Mouse (Mus musculus) large intestine, adult 2 months (tissue): ENCODE measurements around the gene Tmem141. TPM values are rescaled to one million over a fixed set of nuclear protein-coding genes. Genes with fewer than 3 reads are reported as not detected.

Source experiments
- DNase-seq: peaks from one replicate; pipeline ENCODE4 v3.0.0-alpha.2; 2012; ENCODE audit warnings: low read depth, low spot score
- WGBS: fragments of 180-500 bp; shearing (Covaris S2); methylation state at CpG from one replicate; pipeline ENCODE4 v1.1.7; 2018; 5-methylcytosine and 5-hydroxymethylcytosine counted together
- polyA plus RNA-seq: library from polyadenylated mRNA; depleted of rRNA; stranded (reverse); fragments of >200 nt; gene quantifications from 2 replicates; pipeline ENCODE4 v1.2.3, GENCODE M21; 2012; rRNA removed

Tmem141 gene
- 17.2 and 19.4 TPM in 2 replicates for polyA plus RNA-seq

GRCm38 (mm10) chr2:25621229-25622200 is at the start of gene Tmem141:
Gene Tmem141 (minus strand): TSS chr2:25622005.
- 5% methylated on average over 34 of the region's 34 CpGs for WGBS
- peak; percentile 72 for DNase-seq

- WGBS: 64% methylated on average over 1 of the region's 1 CpGs
- no peak for DNase-seq
Observed at GRCm38 (mm10) chr2:25666516-25666915, 44.7 kb upstream of the Tmem141 start.

GRCm38 (mm10) chr2:25664125-25664524 is 42.3 kb upstream of the Tmem141 start:
- DNase-seq: no peak
- 82% methylated on average over 5 of the region's 5 CpGs for whole genome bisulfite sequencing

GRCm38 (mm10) chr2:25663511-25663910 is 41.7 kb upstream of the Tmem141 start:
- 60% methylated on average over 1 of the region's 1 CpGs for WGBS
- no peak for DNase-seq

GRCm38 (mm10) chr2:25661245-25661970 is 39.6 kb upstream of the Tmem141 start:
- DNase-seq: no peak
- 69% methylated on average over 6 of the region's 6 CpGs for WGBS

- 88% methylated on average over 8 of the region's 8 CpGs for WGBS
- no peak for DNase-seq
Observed at GRCm38 (mm10) chr2:25660279-25660678, 38.5 kb upstream of the Tmem141 start.

- DNase-seq: no peak
Observed at GRCm38 (mm10) chr2:25657652-25658051, 35.8 kb upstream of the Tmem141 start, which contains the start of gene Lcn5. Gene Lcn5 (plus strand): TSS chr2:25657952.

GRCm38 (mm10) chr2:25657246-25657645 is 35.4 kb upstream of the Tmem141 start:
- 56% methylated on average over 4 of the region's 4 CpGs for whole genome bisulfite sequencing
- no peak for DNase-seq

- 74% methylated on average over 4 of the region's 4 CpGs for WGBS
- DNase-seq: no peak
Observed at GRCm38 (mm10) chr2:25656691-25657090, 34.9 kb upstream of the Tmem141 start.

- no peak for DNase-seq
- 43% methylated on average over 1 of the region's 1 CpGs for WGBS
Observed at GRCm38 (mm10) chr2:25654502-25654901, 32.7 kb upstream of the Tmem141 start.

GRCm38 (mm10) chr2:25652902-25653301 is 31.1 kb upstream of the Tmem141 start, which contains the start of gene Lcn8:
Gene Lcn8 (plus strand): TSS chr2:25653120.
- no peak for DNase-seq
- 57% methylated on average over 2 of the region's 2 CpGs for WGBS

- DNase-seq: no peak
- 15% methylated on average over 6 of the region's 6 CpGs for WGBS
Observed at GRCm38 (mm10) chr2:25639890-25640289, 18.1 kb upstream of the Tmem141 start.

GRCm38 (mm10) chr2:25634046-25634445 is 12.2 kb upstream of the Tmem141 start:
- 70% methylated on average over 1 of the region's 1 CpGs for WGBS
- DNase-seq: no peak

- no peak for DNase-seq
- WGBS: 85% methylated on average over 3 of the region's 3 CpGs
Observed at GRCm38 (mm10) chr2:25633616-25634015, 11.8 kb upstream of the Tmem141 start.

GRCm38 (mm10) chr2:25628738-25629137 is 6.9 kb upstream of the Tmem141 start:
- WGBS: 45% methylated on average over 4 of the region's 4 CpGs
- no peak for DNase-seq

GRCm38 (mm10) chr2:25627811-25628210 is 6.0 kb upstream of the Tmem141 start, which contains the start of gene Fcna:
Gene Fcna (minus strand): TSS chr2:25628030.
- no peak for DNase-seq
- 54% methylated on average over 6 of the region's 6 CpGs for WGBS

GRCm38 (mm10) chr2:25625986-25626385 is 4.2 kb upstream of the Tmem141 start:
- no peak for DNase-seq
- 55% methylated on average over 5 of the region's 5 CpGs for WGBS

- 88% methylated on average over 4 of the region's 4 CpGs for WGBS
- DNase-seq: no peak
Observed at GRCm38 (mm10) chr2:25620852-25621228, 965 bp downstream of the Tmem141 start.

GRCm38 (mm10) chr2:25620386-25620785 is 1.4 kb downstream of the Tmem141 start:
- no peak for DNase-seq
- WGBS: 90% methylated on average over 6 of the region's 6 CpGs

- no peak for DNase-seq
- WGBS: 84% methylated on average over 3 of the region's 3 CpGs
Observed at GRCm38 (mm10) chr2:25617578-25617977, 4.2 kb downstream of the Tmem141 start, which contains the start of gene Ccdc183. Gene Ccdc183 (minus strand): TSS chr2:25617678.
